Mouse (Mus musculus) urinary bladder, postnatal 25 days (tissue): ENCODE results near the gene Smim8.

Experiments used
- DNase-seq: peaks from one replicate; pipeline ENCODE4 v3.0.0; 2022; ENCODE audit warnings: low spot score

Smim8 gene

GRCm38 (mm10) chr4:34719421-34719820 is 58.8 kb downstream of the Smim8 start:
- no peak for DNase-seq
